Mouse (Mus musculus) intestine, postnatal 0 days (tissue): Measurements from ENCODE around the gene Asb17. TPM values are rescaled to one million over a fixed set of nuclear protein-coding genes. Genes with fewer than 3 reads are reported as not detected.

Source experiments
- ATAC-seq: fragments of 200-750 bp; cut with Nextera tagmentation; 2 replicates; pipeline ENCODE4 v1.8.0; 2017; ENCODE audit warnings: mild to moderate bottlenecking, moderate TSS enrichment, moderate library complexity
- H3K27ac ChIP-seq: fragments of 300-500 bp; sonication (generic); 2 replicates; pipeline ENCODE4 v1.5.1; 2014; ENCODE audit warnings: mild to moderate bottlenecking, low read depth, low read length, moderate library complexity
- H3K27me3 ChIP-seq: fragments of 300-500 bp; sonication (generic); replicated peaks from 2 replicates; pipeline ENCODE4 v1.6.1; 2014; ENCODE audit warnings: low read length, mixed read lengths; ENCODE audit not compliant: control insufficient read depth, insufficient read depth
- H3K36me3 ChIP-seq: fragments of 300-500 bp; sonication (generic); 2 replicates; pipeline ENCODE4 v1.6.1; 2014; ENCODE audit warnings: mild to moderate bottlenecking, moderate library complexity; ENCODE audit not compliant: control insufficient read depth, insufficient read depth
- H3K4me1 ChIP-seq: fragments of 300-500 bp; sonication (generic); replicated peaks from 2 replicates; pipeline ENCODE4 v1.6.1; 2014; ENCODE audit warnings: antibody characterized with exemption, low read length, mixed read lengths; ENCODE audit not compliant: control insufficient read depth, insufficient read depth
- H3K4me2 ChIP-seq: fragments of 300-500 bp; sonication (generic); replicated peaks from 2 replicates; pipeline ENCODE4 v1.6.1; 2014; ENCODE audit warnings: low read depth, mild to moderate bottlenecking, moderate library complexity
- H3K4me3 ChIP-seq: fragments of 300-500 bp; sonication (generic); 2 replicates; pipeline ENCODE4 v1.5.1; 2014; ENCODE audit warnings: low read depth, low read length
- H3K9ac ChIP-seq: fragments of 300-500 bp; sonication (generic); 2 replicates; pipeline ENCODE4 v1.6.1; 2014; ENCODE audit warnings: mild to moderate bottlenecking, low read depth, low read length
- H3K9me3 ChIP-seq: fragments of 300-500 bp; sonication (generic); 2 replicates; pipeline ENCODE4 v1.6.1; 2016; ENCODE audit warnings: mixed run types; ENCODE audit not compliant: control insufficient read depth
- CTCF ChIP-seq: sonication (generic); IDR thresholded peaks from 2 replicates; pipeline ENCODE4 v1.5.1; 2016; ENCODE audit warnings: low read depth, mild to moderate bottlenecking, control low read depth, antibody characterized with exemption, moderate library complexity
- WGBS: fragments of 180-500 bp; shearing (Covaris S2); extraction: QIAGEN DNeasy Blood & Tissue Kit; methylation state at CpG from one replicate; pipeline ENCODE4 v1.1.7; 2014; 5-methylcytosine and 5-hydroxymethylcytosine counted together
- polyA plus RNA-seq: library from polyadenylated mRNA; unstranded; fragments of >200 nt; fragmentation: Nextera tagmentation; extraction: Ambion mirVana; gene quantifications from 2 replicates; pipeline ENCODE4 v1.2.1, GENCODE M21; 2015

Gene Asb17
- polyA plus RNA-seq, 1 experiment from 2014 or later: not detected

DNA sequence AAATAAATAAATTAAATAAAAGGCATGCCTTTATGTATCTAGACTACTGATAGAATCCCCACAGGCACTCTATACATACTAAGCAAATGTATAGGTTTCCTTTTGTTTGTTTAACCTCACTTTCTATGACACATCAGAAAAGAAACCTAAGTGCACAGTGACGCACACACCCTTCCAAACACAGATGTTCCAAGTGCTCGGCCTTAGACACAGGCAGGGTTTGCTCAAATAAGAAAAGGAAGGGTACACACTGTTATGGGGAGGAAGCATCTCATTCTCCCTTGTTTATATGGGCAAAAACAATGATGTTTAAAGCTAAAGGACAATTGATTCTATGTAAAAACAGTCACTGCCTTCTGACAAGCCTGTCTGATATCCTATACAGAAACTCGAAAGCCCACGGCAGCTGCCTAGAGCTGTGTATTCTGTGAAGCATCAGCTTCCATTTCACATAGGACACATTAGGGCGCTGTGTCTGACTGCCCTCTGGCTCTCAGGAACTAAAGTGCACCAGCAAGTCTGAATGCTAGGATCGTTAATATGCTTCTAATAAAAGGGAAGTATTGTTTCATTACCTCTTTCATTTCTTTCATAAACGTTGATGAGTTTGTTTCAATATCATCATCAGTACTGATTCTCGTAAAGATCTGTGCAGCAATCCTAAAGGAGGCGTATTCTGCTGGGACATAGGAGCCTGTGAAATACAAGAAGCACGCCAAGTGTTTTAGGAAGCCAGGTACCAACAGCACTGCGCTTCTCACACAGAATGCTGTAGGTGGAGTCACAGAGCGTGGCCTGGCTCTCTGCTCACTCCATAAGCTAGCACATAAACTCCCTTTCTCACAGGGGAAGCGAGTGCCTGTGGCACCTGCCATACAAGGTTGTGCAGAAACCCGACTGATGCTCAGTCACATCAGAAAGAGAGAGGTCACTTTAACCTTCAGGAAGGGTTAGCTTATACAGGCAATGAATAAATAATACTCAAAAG lies 23.4 kb downstream of the Asb17 start:
- ATAC-seq: no peak
- whole genome bisulfite sequencing: 69% methylated on average over 14 of the region's 14 CpGs
- no peaks in the 10 kb centered on the region for H3K36me3 ChIP-seq
- H3K4me3 ChIP-seq: no peak overlapping the region
- no peaks in the 10 kb centered on the region for H3K27me3 ChIP-seq
- no peak overlapping the region for H3K4me2 ChIP-seq
- no peaks in the 10 kb centered on the region for H3K4me1 ChIP-seq
- H3K9me3 ChIP-seq: no peaks in the 10 kb centered on the region
- no peak overlapping the region for H3K9ac ChIP-seq
- TF ChIP-seq CTCF: peak; percentile 65
- H3K27ac ChIP-seq: no peak overlapping the region

DNA sequence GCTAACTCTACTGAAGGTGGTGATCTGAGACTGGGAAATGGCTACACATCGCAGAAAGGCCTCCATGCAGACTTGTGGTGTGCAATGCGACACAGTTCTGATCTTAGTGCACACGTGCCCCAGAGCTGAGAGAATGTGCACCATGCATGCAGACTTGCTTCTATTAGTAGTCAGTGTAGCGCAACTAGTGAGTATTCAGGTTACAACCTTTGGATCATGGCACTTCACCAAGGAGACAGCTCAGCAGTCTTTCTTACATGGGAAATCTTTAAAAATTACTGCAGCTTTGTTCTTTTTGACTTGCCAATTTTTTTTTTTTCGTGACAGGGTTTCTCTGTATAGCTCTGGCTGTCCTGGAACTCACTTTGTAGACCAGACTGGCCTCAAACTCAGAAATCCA lies 27.4 kb downstream of the Asb17 start:
- 86% methylated on average over 5 of the region's 5 CpGs for WGBS
- Histone ChIP-seq H3K36me3 (no peaks in the 10 kb centered on the region), H3K27me3 (no peaks in the 10 kb centered on the region), H3K27ac (no peak overlapping the region), H3K9ac (no peak overlapping the region), H3K9me3 (no peaks in the 10 kb centered on the region), H3K4me1 (no peaks in the 10 kb centered on the region), H3K4me2 (no peak overlapping the region), H3K4me3 (no peak overlapping the region)
- no peak for TF ChIP-seq CTCF
- no peak for ATAC-seq

DNA sequence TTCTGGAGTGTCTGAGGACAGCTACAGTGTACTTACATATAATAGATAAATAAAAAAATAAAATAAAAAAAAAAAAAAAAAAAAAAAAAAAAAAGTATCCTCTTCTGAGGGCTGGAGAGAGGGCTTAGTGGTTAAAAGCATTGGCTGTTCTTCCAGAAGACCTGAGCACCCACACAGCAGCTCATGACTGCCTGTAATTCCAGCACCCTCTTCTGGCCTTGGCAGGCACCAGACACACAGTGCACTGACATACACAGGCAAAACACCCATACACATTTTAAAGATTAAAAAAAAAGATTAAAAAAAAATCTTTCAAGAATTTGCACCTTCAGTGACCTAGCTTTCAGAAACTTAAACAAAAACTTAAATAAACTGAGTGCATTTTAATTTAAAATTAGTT lies 42.3 kb downstream of the Asb17 start:
- no peak for ATAC-seq
- H3K4me2 ChIP-seq: no peak overlapping the region
- peak; percentile 21; the same call in 1 of the 2 replicates for TF ChIP-seq CTCF
- no peak overlapping the region for H3K27ac ChIP-seq
- no peaks in the 10 kb centered on the region for H3K9me3 ChIP-seq
- H3K9ac ChIP-seq: no peak overlapping the region
- H3K4me1 ChIP-seq: no peaks in the 10 kb centered on the region
- no peaks in the 10 kb centered on the region for H3K27me3 ChIP-seq
- H3K36me3 ChIP-seq: no peaks in the 10 kb centered on the region
- no peak overlapping the region for H3K4me3 ChIP-seq

DNA sequence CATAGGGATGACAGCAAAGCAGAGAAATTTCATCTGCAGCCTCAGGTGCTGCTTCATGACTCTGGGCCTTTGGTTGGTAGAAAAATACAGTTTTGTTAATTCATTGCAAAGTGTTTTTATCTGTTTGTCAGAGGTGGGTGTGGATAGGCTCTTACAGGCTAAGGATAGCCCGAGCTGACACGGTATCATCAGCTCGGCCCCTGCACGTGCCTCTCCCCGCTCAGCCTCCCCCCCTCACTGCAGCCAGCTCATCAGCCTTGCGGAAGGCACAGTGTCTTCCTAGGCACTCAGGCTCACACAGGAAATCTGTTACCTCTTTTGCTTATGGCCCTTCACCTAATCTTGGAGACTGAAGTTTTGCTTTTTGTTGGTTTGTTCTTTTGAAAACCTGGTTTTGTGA lies 44.1 kb downstream of the Asb17 start:
- Histone ChIP-seq H3K9me3 (no peaks in the 10 kb centered on the region), H3K4me2 (no peak overlapping the region), H3K36me3 (no peaks in the 10 kb centered on the region), H3K9ac (no peak overlapping the region), H3K27me3 (no peaks in the 10 kb centered on the region), H3K4me1 (no peaks in the 10 kb centered on the region), H3K27ac (no peak overlapping the region), H3K4me3 (no peak overlapping the region)
- TF ChIP-seq CTCF: no peak
- no peak for ATAC-seq
- 58% methylated on average over 6 of the region's 6 CpGs for WGBS

DNA sequence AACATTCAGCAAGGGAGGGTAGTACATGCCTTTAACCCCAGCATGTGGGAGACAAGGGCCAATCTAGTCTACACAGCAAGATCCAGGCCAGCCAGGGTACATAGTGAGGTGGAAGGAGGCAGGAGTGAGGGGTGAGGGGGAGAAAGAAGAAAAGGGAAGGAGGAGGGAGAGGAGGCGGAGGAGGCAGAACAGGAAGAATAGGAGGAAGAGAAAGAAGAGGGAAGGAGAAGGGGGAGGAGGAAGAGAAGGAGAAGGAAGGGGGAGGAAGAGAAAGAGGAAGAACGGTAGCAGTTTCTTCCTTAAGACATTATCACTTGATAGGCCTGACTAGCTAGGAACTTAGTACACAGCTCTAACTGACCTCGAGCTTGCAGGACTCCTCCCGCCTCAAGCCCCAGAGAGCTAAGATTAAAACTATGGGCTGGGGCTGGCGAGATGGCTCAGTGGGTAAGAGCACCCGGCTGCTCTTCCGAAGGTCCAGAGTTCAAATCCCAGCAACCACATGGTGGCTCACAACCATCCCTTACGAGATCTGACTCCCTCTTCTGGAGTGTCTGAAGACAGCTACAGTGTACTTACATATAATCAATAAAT lies 45.3 kb downstream of the Asb17 start:
- no peak for ATAC-seq
- H3K4me1 ChIP-seq: no peaks in the 10 kb centered on the region
- no peak overlapping the region for H3K4me2 ChIP-seq
- no peaks in the 10 kb centered on the region for H3K36me3 ChIP-seq
- 78% methylated on average over 7 of the region's 8 CpGs for WGBS
- no peaks in the 10 kb centered on the region for H3K27me3 ChIP-seq
- H3K9me3 ChIP-seq: no peaks in the 10 kb centered on the region
- no peak overlapping the region for H3K4me3 ChIP-seq
- no peak for TF ChIP-seq CTCF
- no peak overlapping the region for H3K27ac ChIP-seq
- H3K9ac ChIP-seq: no peak overlapping the region

DNA sequence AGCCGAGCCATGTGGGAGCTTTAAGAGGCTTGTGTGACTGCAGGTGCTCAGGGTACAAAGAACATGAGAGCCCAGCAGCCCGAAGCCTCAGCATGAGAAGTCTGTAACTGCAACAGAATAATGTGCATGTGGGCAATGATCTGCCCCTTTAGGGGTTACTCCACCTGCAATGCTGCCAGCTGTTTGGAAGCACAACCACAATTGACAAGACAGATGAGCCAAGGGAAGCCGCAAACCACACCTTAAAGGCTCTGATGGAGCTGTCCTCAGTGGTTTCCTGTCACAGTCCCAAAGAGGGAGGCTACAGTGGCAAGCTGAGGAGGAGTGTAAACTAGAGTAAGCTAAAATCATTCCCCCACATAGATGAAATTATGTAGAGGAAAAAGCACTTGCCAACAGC lies 51.4 kb downstream of the Asb17 start:
- WGBS: 84% methylated on average over 3 of the region's 3 CpGs
- Histone ChIP-seq H3K27me3 (no peaks in the 10 kb centered on the region), H3K36me3 (no peaks in the 10 kb centered on the region), H3K27ac (no peak overlapping the region), H3K4me1 (no peaks in the 10 kb centered on the region), H3K4me2 (no peak overlapping the region), H3K9ac (no peak overlapping the region), H3K9me3 (no peaks in the 10 kb centered on the region), H3K4me3 (no peak overlapping the region)
- TF ChIP-seq CTCF: no peak
- ATAC-seq: no peak
